ENCODE assay signal across 19 mouse cellular contexts in the genomic region with DNA sequence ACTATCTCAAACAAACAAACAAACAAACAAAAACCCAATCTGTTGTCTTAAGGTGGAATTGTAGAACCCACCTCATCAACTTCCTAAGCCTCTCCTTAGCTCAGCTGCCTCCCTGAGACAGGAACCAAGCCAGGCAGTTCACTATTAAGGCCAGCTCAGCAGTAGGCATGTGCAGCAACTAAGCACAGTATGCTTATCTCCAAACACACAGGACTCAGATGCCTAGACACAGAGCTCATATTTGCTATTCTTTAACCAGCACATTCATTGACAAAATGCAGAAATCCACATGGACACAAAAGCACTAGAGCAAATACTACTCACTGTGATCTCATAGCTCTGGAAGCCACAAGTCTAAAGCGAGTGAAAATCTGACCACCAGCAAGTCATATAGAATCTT.
"Had no signal": no experiment of that assay in that cellular context is flagged by ENCODE, and none has a peak within 500 bp of the region (broad histone marks: within the 10 kb centered on the region; RNA-seq: fewer than 3 reads in every experiment).

No protein-coding gene starts in this region.

- H3K4me1 ChIP-seq: limb, embryonic 10.5 days; limb, embryonic 13.5 days; midbrain, embryonic 10.5 days; midbrain, embryonic 13.5 days; stomach, embryonic 15.5 days had no signal

- H3K27ac ChIP-seq: limb, embryonic 10.5 days; limb, embryonic 13.5 days; midbrain, embryonic 10.5 days; midbrain, embryonic 13.5 days; stomach, embryonic 15.5 days had no signal

- H3K27me3 ChIP-seq: limb, embryonic 13.5 days; midbrain, embryonic 13.5 days; stomach, embryonic 15.5 days had no signal

- DNase-seq: kidney, adult 18-20 months; kidney, adult 9 months; kidney, postnatal 14 days; kidney, postnatal 4 days; lung, adult 2 months; lung, postnatal 14 days; lung, postnatal 4 days; retina, postnatal 1 day; right cerebral cortex, postnatal 25 days; spleen, adult 18-20 months; thymus, adult 18-20 months; thymus, postnatal 36 days had no signal

- H3K36me3 ChIP-seq: limb, embryonic 10.5 days; limb, embryonic 13.5 days; midbrain, embryonic 10.5 days; midbrain, embryonic 13.5 days; stomach, embryonic 15.5 days had no signal

- H3K9ac ChIP-seq: limb, embryonic 13.5 days; midbrain, embryonic 13.5 days; stomach, embryonic 15.5 days had no signal

- H3K4me2 ChIP-seq: limb, embryonic 13.5 days; midbrain, embryonic 13.5 days; stomach, embryonic 15.5 days had no signal

- ATAC-seq: intestine, embryonic 16.5 days; midbrain, embryonic 13.5 days; midbrain, embryonic 16.5 days had no signal

- H3K9me3 ChIP-seq: limb, embryonic 10.5 days; limb, embryonic 13.5 days; midbrain, embryonic 10.5 days; midbrain, embryonic 13.5 days; stomach, embryonic 15.5 days had no signal

- H3K4me3 ChIP-seq: limb, embryonic 10.5 days; limb, embryonic 13.5 days; midbrain, embryonic 10.5 days; midbrain, embryonic 13.5 days; stomach, embryonic 15.5 days had no signal
